Mouse (Mus musculus) R1 (cell line): ENCODE data around the gene Msx1.
"Not testable (repeated sequence)": the region's sequence is repeated elsewhere in the genome, so short reads cannot be mapped to it uniquely, and the experiment has no call there.

Source experiments
- DNase-seq: peaks from one replicate; pipeline ENCODE4 v3.0.0-alpha.2; 2018; ENCODE audit warnings: low read depth, low spot score

Msx1 gene

GRCm38 (mm10) chr5:37824461-37824795, at the start of gene Msx1:
Msx1 (minus strand) TSS chr5:37824583.
- DNase-seq: peak; percentile 89

GRCm38 (mm10) chr5:37865471-37865870, 41.1 kb upstream of the Msx1 start:
- DNase-seq: no peak

- no peak for DNase-seq
Observed at GRCm38 (mm10) chr5:37864309-37864708, 39.9 kb upstream of the Msx1 start.

GRCm38 (mm10) chr5:37860846-37861245, 36.5 kb upstream of the Msx1 start:
- DNase-seq: no peak

- no peak for DNase-seq
Observed at GRCm38 (mm10) chr5:37860151-37860721, 35.9 kb upstream of the Msx1 start.

- no peak for DNase-seq
Observed at GRCm38 (mm10) chr5:37857763-37858545, 33.6 kb upstream of the Msx1 start.

- peak; percentile 75 for DNase-seq
Observed at GRCm38 (mm10) chr5:37856057-37856456, 31.7 kb upstream of the Msx1 start.

GRCm38 (mm10) chr5:37854233-37854632, 29.9 kb upstream of the Msx1 start:
- no peak for DNase-seq

GRCm38 (mm10) chr5:37851305-37851982, 27.1 kb upstream of the Msx1 start:
- no peak for DNase-seq

- DNase-seq: no peak
Observed at GRCm38 (mm10) chr5:37848991-37849719, 24.8 kb upstream of the Msx1 start.

GRCm38 (mm10) chr5:37836267-37836646, 11.9 kb upstream of the Msx1 start:
- no peak for DNase-seq

- peak; percentile 81 for DNase-seq
Observed at GRCm38 (mm10) chr5:37835590-37836266, 11.3 kb upstream of the Msx1 start.

- DNase-seq: no peak
Observed at GRCm38 (mm10) chr5:37832766-37833165, 8.4 kb upstream of the Msx1 start.

- no peak for DNase-seq
Observed at GRCm38 (mm10) chr5:37832031-37832430, 7.6 kb upstream of the Msx1 start.

GRCm38 (mm10) chr5:37830436-37830835, 6.1 kb upstream of the Msx1 start:
- DNase-seq: not testable (repeated sequence)

- peak; percentile 81 for DNase-seq
Observed at GRCm38 (mm10) chr5:37829926-37830325, 5.5 kb upstream of the Msx1 start.

- DNase-seq: peak; percentile 79
Observed at GRCm38 (mm10) chr5:37829296-37829670, 4.9 kb upstream of the Msx1 start.

GRCm38 (mm10) chr5:37828591-37829295, 4.4 kb upstream of the Msx1 start:
- peak; percentile 51 for DNase-seq

GRCm38 (mm10) chr5:37828001-37828400, 3.6 kb upstream of the Msx1 start:
- DNase-seq: no peak

GRCm38 (mm10) chr5:37827626-37827950, 3.2 kb upstream of the Msx1 start:
- no peak for DNase-seq
